Mouse (Mus musculus) hindbrain, embryonic 12.5 days (tissue): Measurements from ENCODE around the gene Zyg11a. TPM values are rescaled to one million over a fixed set of nuclear protein-coding genes. Genes with fewer than 3 reads are reported as not detected.

Experiments
- ATAC-seq: fragments of 200-750 bp; cut with Nextera tagmentation; 2 replicates; pipeline ENCODE4 v1.8.0; 2017; ENCODE audit warnings: moderate TSS enrichment; ENCODE audit not compliant: low FRiP score
- H3K27ac ChIP-seq: fragments of 300-500 bp; sonication (generic); 2 replicates; pipeline ENCODE4 v1.5.1; 2016; ENCODE audit warnings: mild to moderate bottlenecking
- H3K27me3 ChIP-seq: fragments of 300-500 bp; sonication (generic); 2 replicates; pipeline ENCODE4 v1.6.1; 2016; ENCODE audit warnings: mild to moderate bottlenecking
- H3K36me3 ChIP-seq: fragments of 300-500 bp; sonication (generic); 2 replicates; pipeline ENCODE4 v1.6.1; 2016; ENCODE audit warnings: mild to moderate bottlenecking
- H3K4me1 ChIP-seq: fragments of 300-500 bp; sonication (generic); 2 replicates; pipeline ENCODE4 v1.6.1; 2016
- H3K4me2 ChIP-seq: fragments of 300-500 bp; sonication (generic); replicated peaks from 2 replicates; pipeline ENCODE4 v1.6.1; 2016; ENCODE audit warnings: mild to moderate bottlenecking
- H3K4me3 ChIP-seq: fragments of 300-500 bp; sonication (generic); 2 replicates; pipeline ENCODE4 v1.5.1; 2016; ENCODE audit warnings: mild to moderate bottlenecking
- H3K9ac ChIP-seq: fragments of 300-500 bp; sonication (generic); 2 replicates; pipeline ENCODE4 v1.6.1; 2016; ENCODE audit warnings: mild to moderate bottlenecking, moderate library complexity
- H3K9me3 ChIP-seq: fragments of 300-500 bp; sonication (generic); replicated peaks from 2 replicates; pipeline ENCODE4 v1.6.1; 2016; ENCODE audit warnings: mild to moderate bottlenecking
- WGBS: fragments of 180-500 bp; shearing (Covaris S2); methylation state at CpG from one replicate; pipeline ENCODE4 v1.1.7; 2016; 5-methylcytosine and 5-hydroxymethylcytosine counted together
- polyA plus RNA-seq: library from polyadenylated mRNA; unstranded; fragments of >200 nt; fragmentation: Nextera tagmentation; extraction: Ambion mirVana; gene quantifications from 2 replicates; pipeline ENCODE4 v1.2.1, GENCODE M21; 2016

The Zyg11a gene
- polyA plus RNA-seq, result not detected in 2 replicates

DNA sequence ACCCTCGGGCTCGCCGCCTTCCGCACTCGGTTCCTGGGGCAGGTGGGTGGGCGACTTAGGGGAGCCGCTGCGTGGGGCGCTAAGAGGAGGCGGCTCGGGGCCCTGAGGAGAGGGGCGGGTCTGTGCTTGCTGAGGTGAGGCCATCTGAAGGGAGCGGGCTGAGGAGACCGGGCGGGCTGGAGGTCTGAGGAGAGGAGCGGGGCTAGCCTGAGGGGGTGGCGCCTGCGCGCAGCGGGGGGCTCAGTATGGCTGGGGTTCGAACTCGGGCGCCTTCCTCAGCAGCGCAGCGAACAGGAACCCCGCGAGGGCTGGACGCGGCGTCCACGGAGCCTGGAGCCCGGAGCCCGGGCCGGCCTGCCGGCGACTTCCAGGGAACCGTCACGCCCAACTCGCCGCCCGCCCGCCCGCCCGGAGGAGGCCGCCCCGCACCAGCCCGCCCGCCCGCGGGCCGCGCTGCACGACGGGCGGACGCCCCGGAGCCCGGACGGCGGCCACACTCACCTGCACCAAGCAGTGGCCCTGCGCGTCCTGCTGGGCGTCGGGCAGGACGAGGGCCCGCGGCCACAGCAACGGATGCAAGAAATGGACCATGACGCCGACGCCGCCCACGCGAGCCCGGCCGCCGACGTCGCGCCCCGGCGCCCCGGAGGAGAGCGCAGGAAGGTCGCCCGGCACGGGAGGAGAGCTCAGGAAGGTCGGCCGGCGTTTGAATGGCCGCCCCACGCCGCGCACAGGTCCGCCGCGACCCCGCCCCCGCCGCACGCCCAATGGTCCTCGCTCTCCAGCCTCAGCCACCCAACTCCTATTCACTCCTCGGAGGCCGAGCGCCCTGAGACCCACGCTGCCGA lies at the start of gene Zyg11a:
Gene Zyg11a, minus strand, starts transcription at position 717 of the 848 bp plus-strand sequence.
- Histone ChIP-seq H3K27ac (no peak within 1 kb of the TSS), H3K4me3 (peak within 1 kb of the TSS; percentile 41), H3K9me3 (no peaks in the 10 kb centered on the region), H3K4me2 (peak within 1 kb of the TSS; percentile 57), H3K27me3 (peaks cover 58% of the 10 kb centered on the region), H3K9ac (peak within 1 kb of the TSS; percentile 43; the same call in 1 of the 2 replicates), H3K36me3 (no peaks in the 10 kb centered on the region), H3K4me1 (peaks cover 9% of the 10 kb centered on the region)
- 2% methylated on average over 87 of the region's 107 CpGs for WGBS
- no peak for ATAC-seq

DNA sequence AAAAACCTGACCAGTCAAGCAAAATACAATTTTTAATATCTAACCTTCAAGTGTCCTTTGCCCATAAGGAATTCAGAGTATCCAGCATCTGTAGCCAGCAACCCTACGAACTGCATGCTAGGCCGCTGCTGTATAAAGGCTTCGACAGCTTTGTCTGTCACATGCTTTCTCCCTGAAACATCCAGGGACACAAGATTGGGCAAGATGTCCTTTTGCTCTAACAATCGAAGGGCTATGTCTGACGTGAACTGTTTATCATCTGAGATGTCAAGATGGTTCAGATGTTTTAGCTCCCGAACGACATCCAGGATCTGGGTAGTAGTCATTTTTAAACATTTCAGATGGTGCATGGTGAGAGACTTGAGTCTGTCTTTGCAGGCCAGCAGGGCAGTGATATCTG lies 47.9 kb upstream of the Zyg11a start:
- no peaks in the 10 kb centered on the region for H3K27me3 ChIP-seq
- H3K9me3 ChIP-seq, result no peaks in the 10 kb centered on the region
- H3K27ac ChIP-seq, result no peak overlapping the region
- no peak overlapping the region for H3K4me3 ChIP-seq
- no peaks in the 10 kb centered on the region for H3K4me1 ChIP-seq
- H3K9ac ChIP-seq, result no peak overlapping the region
- ATAC-seq, result no peak
- H3K36me3 ChIP-seq, result peaks cover 37% of the 10 kb centered on the region
- WGBS, result 95% methylated on average over 7 of the region's 7 CpGs
- H3K4me2 ChIP-seq, result no peak overlapping the region

DNA sequence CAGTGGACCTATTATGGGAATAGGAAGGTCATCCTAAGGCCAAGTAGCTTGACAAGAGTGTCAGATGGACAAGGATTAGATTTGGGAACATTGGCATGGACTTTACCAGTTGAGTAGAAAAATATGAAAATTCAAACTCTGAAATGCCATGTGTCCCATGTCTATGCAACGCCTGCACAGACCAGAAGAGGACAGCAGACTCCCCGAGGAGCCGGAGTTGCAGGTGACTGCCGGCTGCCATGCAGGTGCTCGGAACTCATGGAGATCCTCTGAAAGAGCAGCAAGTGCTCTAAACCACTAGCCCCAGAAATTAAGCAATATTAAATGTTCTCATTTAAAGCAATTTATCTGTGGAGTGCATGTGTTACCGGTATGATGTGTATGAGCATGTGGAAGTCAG lies 35.5 kb upstream of the Zyg11a start:
- no peak for ATAC-seq
- 88% methylated on average over 6 of the region's 6 CpGs for WGBS
- Histone ChIP-seq H3K27me3 (no peaks in the 10 kb centered on the region), H3K4me1 (no peaks in the 10 kb centered on the region), H3K27ac (no peak overlapping the region), H3K9ac (no peak overlapping the region), H3K4me2 (no peak overlapping the region), H3K4me3 (no peak overlapping the region), H3K36me3 (peaks cover 79% of the 10 kb centered on the region), H3K9me3 (no peaks in the 10 kb centered on the region)

DNA sequence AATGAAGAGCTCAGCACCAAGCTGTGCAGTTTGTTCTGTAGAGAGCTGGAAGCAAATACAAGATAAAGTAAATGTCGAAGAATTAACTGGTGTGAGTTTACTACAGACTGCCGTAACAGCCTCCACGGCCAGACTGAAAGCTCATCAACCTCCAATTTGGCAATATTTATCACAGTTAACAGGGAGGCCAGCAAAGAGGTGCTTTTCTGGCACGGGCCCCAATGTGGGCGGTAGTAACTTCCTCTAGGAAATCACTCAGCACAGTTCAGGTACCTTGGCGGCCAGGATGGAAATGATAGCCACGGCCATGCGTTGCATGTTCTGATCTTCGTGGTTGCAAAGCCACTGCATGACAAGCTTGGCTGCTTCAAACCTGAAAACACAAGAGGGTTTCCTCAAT lies 32.7 kb upstream of the Zyg11a start:
- no peaks in the 10 kb centered on the region for H3K27me3 ChIP-seq
- H3K27ac ChIP-seq, result no peak overlapping the region
- no peaks in the 10 kb centered on the region for H3K9me3 ChIP-seq
- no peak overlapping the region for H3K4me2 ChIP-seq
- H3K4me3 ChIP-seq, result no peak overlapping the region
- 96% methylated on average over 9 of the region's 9 CpGs for WGBS
- H3K4me1 ChIP-seq, result no peaks in the 10 kb centered on the region
- no peak for ATAC-seq
- no peak overlapping the region for H3K9ac ChIP-seq
- H3K36me3 ChIP-seq, result peaks cover 61% of the 10 kb centered on the region

DNA sequence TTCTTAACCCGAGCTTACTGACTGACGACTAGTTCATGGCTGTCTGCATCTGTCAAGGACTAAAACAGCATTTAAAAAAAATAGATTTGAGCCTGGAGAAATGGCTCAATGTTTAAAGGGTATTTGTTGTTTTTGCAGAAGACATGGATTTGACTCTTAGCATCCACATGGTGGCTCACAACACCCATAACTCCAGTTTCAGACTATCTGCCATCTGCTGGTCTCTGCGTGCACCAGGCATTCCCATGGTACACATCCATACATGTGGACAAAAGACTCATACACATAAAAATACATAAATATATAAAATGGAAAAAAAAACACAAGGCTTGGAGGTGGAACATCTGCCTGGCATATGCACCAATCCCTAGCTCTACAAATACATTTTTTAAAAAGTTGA lies 31.5 kb upstream of the Zyg11a start:
- ATAC-seq, result no peak
- H3K9me3 ChIP-seq, result no peaks in the 10 kb centered on the region
- H3K4me2 ChIP-seq, result no peak overlapping the region
- no peaks in the 10 kb centered on the region for H3K4me1 ChIP-seq
- no peaks in the 10 kb centered on the region for H3K27me3 ChIP-seq
- H3K9ac ChIP-seq, result no peak overlapping the region
- H3K27ac ChIP-seq, result no peak overlapping the region
- WGBS, result 94% methylated on average over 3 of the region's 3 CpGs
- H3K36me3 ChIP-seq, result peaks cover 61% of the 10 kb centered on the region
- H3K4me3 ChIP-seq, result no peak overlapping the region

DNA sequence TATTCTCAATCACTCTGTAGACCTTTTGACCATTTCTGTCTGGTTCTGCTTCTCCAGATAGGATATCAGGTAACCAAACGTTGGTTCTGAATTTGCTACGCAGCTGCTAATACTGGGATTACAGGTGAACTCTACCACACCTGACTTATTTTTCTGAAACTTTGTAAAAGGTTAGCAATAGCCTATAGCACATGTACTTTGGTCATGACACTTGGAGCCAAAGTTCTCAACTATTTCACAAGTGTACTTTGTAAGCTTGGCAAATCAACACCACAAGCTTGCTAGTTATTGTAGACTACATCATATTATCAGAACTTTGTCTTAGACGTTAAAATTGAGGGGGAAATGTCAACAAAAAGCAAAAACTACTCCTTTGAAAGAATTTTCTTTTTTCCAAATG lies 15.8 kb upstream of the Zyg11a start:
- H3K27me3 ChIP-seq, result no peaks in the 10 kb centered on the region
- no peaks in the 10 kb centered on the region for H3K4me1 ChIP-seq
- H3K9me3 ChIP-seq, result no peaks in the 10 kb centered on the region
- no peak overlapping the region for H3K4me2 ChIP-seq
- WGBS, result 88% methylated on average over 3 of the region's 3 CpGs
- H3K27ac ChIP-seq, result no peak overlapping the region
- H3K9ac ChIP-seq, result no peak overlapping the region
- H3K36me3 ChIP-seq, result peaks cover 51% of the 10 kb centered on the region
- H3K4me3 ChIP-seq, result no peak overlapping the region
- no peak for ATAC-seq

DNA sequence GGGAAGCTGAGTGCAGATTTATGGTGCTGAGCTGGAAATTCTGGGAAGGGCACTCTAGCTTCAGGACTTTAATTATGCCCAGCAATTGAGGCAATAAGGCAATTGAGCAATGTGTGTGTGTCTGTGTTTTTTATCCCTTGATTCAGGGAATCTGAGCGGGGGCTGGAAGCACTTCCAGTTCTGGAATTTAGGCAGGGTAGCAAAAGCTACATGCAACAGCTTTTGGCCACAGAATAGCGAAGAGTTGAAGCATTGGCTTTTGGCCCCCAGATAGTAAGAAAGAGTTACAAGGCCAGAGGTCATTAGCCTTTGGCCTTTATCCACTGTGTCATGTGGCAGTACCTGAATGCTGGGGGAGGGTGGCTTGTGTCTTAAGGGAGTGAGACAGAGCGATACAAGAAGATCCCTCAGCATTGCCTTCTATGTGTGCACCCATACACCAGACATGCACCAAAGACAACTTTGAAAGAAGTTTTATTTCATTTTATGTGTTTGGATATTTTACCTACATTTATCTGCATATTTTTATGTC lies 7.6 kb upstream of the Zyg11a start:
- Histone ChIP-seq H3K36me3 (no peaks in the 10 kb centered on the region), H3K4me2 (no peak overlapping the region), H3K4me1 (no peaks in the 10 kb centered on the region), H3K9me3 (no peaks in the 10 kb centered on the region), H3K27me3 (no peaks in the 10 kb centered on the region), H3K4me3 (no peak overlapping the region), H3K9ac (no peak overlapping the region), H3K27ac (no peak overlapping the region)
- ATAC-seq, result no peak
- 34% methylated on average over 3 of the region's 3 CpGs for WGBS

DNA sequence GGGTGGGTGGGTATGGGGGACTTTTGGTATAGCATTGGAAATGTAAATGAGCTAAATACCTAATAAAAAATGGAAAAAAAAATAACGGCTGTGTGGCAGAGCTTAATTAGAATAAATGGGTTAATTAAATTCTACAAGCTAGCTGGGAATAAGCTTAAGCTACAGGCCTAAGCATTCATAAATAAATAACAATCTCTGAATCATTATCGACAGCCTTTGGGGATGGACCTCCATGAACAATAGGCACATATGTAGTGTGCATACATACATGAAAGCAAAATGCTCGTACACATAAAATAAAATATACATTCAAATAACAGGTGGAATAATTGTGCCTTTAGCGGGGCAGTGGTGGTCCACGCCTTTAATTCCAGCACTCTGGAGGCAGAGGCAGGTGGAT lies 4.7 kb upstream of the Zyg11a start:
- Histone ChIP-seq H3K4me3 (no peak overlapping the region), H3K9ac (no peak overlapping the region), H3K27ac (no peak overlapping the region), H3K4me1 (peaks cover 5% of the 10 kb centered on the region), H3K27me3 (peaks cover 26% of the 10 kb centered on the region), H3K4me2 (no peak overlapping the region), H3K36me3 (no peaks in the 10 kb centered on the region), H3K9me3 (no peaks in the 10 kb centered on the region)
- 86% methylated on average over 5 of the region's 5 CpGs for WGBS
- no peak for ATAC-seq

DNA sequence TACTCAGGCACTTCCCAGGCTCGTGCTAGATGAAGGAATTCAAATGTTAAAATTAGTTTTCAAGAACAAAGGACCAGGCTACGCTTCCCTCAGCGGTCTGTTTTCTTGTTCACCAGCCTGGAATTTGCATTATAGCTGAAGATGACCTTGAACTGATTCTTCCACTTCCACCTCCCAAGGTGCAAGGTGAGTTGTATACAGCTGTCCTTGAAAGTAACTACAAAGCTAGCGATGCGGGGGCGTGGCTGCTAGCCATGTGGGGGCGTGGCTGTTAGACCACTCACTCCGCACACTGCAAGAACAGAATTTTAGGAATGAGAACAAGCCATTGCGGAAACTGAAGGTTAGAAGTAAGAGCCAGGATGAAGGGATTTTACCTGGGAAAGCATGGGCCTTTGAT lies 1.2 kb upstream of the Zyg11a start:
- H3K27me3 ChIP-seq, result peaks cover 58% of the 10 kb centered on the region
- no peaks in the 10 kb centered on the region for H3K9me3 ChIP-seq
- no peak for ATAC-seq
- 0 out of 2 replicates have a peak overlapping the region, but pooled peaks have one; percentile 3 for H3K4me2 ChIP-seq
- H3K27ac ChIP-seq, result no peak overlapping the region
- no peak overlapping the region for H3K9ac ChIP-seq
- H3K4me1 ChIP-seq, result peaks cover 9% of the 10 kb centered on the region
- H3K36me3 ChIP-seq, result no peaks in the 10 kb centered on the region
- H3K4me3 ChIP-seq, result no peak overlapping the region
- 5% methylated on average over 9 of the region's 9 CpGs for WGBS

DNA sequence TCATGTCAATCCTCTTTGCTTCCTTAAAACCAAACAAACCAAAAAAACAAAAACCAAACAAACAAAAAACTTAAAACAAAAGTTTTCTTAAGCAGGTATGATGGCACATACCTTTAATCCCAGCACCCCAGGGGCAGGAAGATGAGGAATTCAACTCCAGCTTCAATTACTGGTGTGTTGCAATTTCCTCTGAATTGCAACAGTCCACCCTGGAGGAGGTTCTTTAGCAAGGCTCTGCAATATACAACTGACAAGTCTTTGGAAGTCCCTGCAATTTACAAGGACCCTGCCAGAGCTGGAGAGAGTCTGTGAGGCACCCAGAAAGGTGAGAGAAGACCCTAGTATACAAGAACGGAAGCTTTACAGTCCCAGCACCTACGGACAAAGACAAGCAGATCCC lies 4.8 kb downstream of the Zyg11a start:
- no peak for ATAC-seq
- H3K4me1 ChIP-seq, result peaks cover 9% of the 10 kb centered on the region
- H3K9me3 ChIP-seq, result no peaks in the 10 kb centered on the region
- no peak overlapping the region for H3K9ac ChIP-seq
- H3K4me2 ChIP-seq, result no peak overlapping the region
- H3K27ac ChIP-seq, result no peak overlapping the region
- H3K36me3 ChIP-seq, result no peaks in the 10 kb centered on the region
- peaks cover 37% of the 10 kb centered on the region for H3K27me3 ChIP-seq
- 87% methylated on average over 2 of the region's 2 CpGs for WGBS
- no peak overlapping the region for H3K4me3 ChIP-seq

DNA sequence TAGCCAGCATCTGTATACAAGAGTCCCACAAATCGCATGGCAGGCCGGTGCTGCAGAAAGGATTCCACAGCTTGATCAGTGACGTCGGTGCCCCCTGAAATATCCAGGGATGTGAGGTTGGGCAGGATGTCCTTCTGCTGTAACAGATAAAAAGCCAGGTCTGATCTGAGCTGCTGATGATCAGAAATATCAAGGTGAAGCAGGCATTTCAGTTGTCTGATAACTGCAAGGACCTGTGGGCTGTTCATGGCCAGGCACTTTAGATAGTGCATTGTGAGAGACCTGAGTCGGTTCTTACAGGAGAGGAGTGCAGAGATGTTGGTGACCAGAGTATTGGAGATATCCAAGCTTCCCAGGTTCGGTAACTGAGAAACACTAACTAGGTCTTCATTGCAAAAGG lies 13.2 kb downstream of the Zyg11a start:
- WGBS, result 90% methylated on average over 6 of the region's 6 CpGs
- Histone ChIP-seq H3K27me3 (no peaks in the 10 kb centered on the region), H3K27ac (no peak overlapping the region), H3K4me2 (no peak overlapping the region), H3K36me3 (no peaks in the 10 kb centered on the region), H3K9ac (no peak overlapping the region), H3K4me1 (no peaks in the 10 kb centered on the region), H3K4me3 (no peak overlapping the region), H3K9me3 (no peaks in the 10 kb centered on the region)
- no peak for ATAC-seq

DNA sequence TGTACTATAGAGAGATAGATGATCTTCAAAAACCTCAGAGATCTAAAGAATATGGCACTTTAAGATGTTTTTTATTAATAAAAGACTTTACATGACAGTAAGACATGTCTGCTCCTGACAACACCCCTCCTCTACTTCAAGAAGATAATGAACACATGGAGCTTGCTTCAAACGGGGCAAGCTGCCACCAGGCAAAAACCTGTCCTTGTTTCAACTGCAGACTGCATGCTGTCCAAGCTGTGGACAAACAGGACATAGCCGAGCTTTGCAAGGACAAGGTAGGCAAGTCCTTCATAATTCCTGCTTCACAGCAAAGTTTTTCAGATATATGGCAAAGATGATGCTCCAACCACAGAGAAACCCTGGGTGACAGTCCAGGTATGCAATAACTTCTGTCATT lies 18.6 kb downstream of the Zyg11a start:
- Histone ChIP-seq H3K27me3 (no peaks in the 10 kb centered on the region), H3K9ac (no peak overlapping the region), H3K4me3 (no peak overlapping the region), H3K4me1 (peaks cover 4% of the 10 kb centered on the region), H3K36me3 (no peaks in the 10 kb centered on the region), H3K27ac (no peak overlapping the region), H3K9me3 (no peaks in the 10 kb centered on the region), H3K4me2 (no peak overlapping the region)
- no peak for ATAC-seq
- WGBS, result 75% methylated on average over 2 of the region's 2 CpGs
